8 mouse cellular contexts compared by ENCODE assay signal in genomic region chr4:151108028-151108771, GRCm38 (mm10). TPM values are rescaled to one million over a fixed set of nuclear protein-coding genes. Genes with fewer than 3 reads are reported as not detected.
DNase-seq lines count a peak whose midpoint lies in the region; ATAC-seq and TF ChIP-seq lines count a peak whose summit lies in the region.

No protein-coding gene starts in this region.

- H3K9ac ChIP-seq in ES-Bruce4 (ENCODE audit: low read depth, poor library complexity, severe bottlenecking), result peak overlapping the region; percentile 86
- peak overlapping the region; percentile 96 for H3K9ac ChIP-seq in forebrain, postnatal 0 days
- no peak overlapping the region for H3K9ac ChIP-seq in liver, postnatal 0 days (replicated peaks)
- H3K9ac ChIP-seq in neural tube, embryonic 15.5 days (replicated peaks), result peak overlapping the region; percentile 88

- H3K27me3 ChIP-seq in ES-Bruce4 (ENCODE audit: control insufficient read depth, insufficient read depth, low read length, poor library complexity, severe bottlenecking), result no peaks in the 10 kb centered on the region
- no peaks in the 10 kb centered on the region for H3K27me3 ChIP-seq in forebrain, postnatal 0 days (ENCODE audit: insufficient read depth, low read length)
- peaks cover 59% of the 10 kb centered on the region for H3K27me3 ChIP-seq in liver, postnatal 0 days (ENCODE audit: insufficient read depth, low read length)
- no peaks in the 10 kb centered on the region for H3K27me3 ChIP-seq in neural tube, embryonic 15.5 days (replicated peaks)

- no peaks in the 10 kb centered on the region for H3K36me3 ChIP-seq in ES-Bruce4 (ENCODE audit: control insufficient read depth, insufficient read depth, low read length, poor library complexity, severe bottlenecking)
- H3K36me3 ChIP-seq in forebrain, postnatal 0 days (ENCODE audit: insufficient read depth), result no peaks in the 10 kb centered on the region
- H3K36me3 ChIP-seq in liver, postnatal 0 days (replicated peaks; ENCODE audit: insufficient read depth, low read length), result no peaks in the 10 kb centered on the region
- H3K36me3 ChIP-seq in neural tube, embryonic 15.5 days, result no peaks in the 10 kb centered on the region

- 2% methylated on average over 96 of the region's 101 CpGs for WGBS in forebrain, postnatal 0 days
- WGBS in liver, postnatal 0 days (ENCODE audit: insufficient replicate concordance), result under 1% methylated on average over 76 of the region's 101 CpGs
- WGBS in neural tube, embryonic 15.5 days, result under 1% methylated on average over 100 of the region's 101 CpGs

- TF ChIP-seq CTCF in ES-Bruce4 (IDR thresholded peaks at IDR 0.05; ENCODE audit: low read depth, low read length), result no peak
- no peak for TF ChIP-seq CTCF in forebrain, postnatal 0 days (IDR thresholded peaks at IDR 0.05; ENCODE audit: low read depth)
- no peak for TF ChIP-seq CTCF in liver, postnatal 0 days (IDR thresholded peaks at IDR 0.05; ENCODE audit: low read depth)

- peak; percentile 93 for DNase-seq in cerebellum, adult 11-12 months
- DNase-seq in forebrain, postnatal 0 days, result peak; percentile 98
- peak; percentile 68 for DNase-seq in heart, postnatal 25 days (ENCODE audit: low spot score)
- DNase-seq in layer of hippocampus, adult 18-20 months (ENCODE audit: low spot score in 2 of 2), result peak; percentile 85 to 92
- peak; percentile 83 for DNase-seq in liver, postnatal 0 days
- peak; percentile 86 for DNase-seq in telencephalon, adult 2 months (ENCODE audit: low read depth, low spot score)

- TF ChIP-seq EP300 in ES-Bruce4 (IDR thresholded peaks at IDR 0.05; ENCODE audit: insufficient read depth, low read depth, low read length), result no peak
- TF ChIP-seq EP300 in liver, postnatal 0 days (IDR thresholded peaks at IDR 0.05; ENCODE audit: low read depth), result no peak

- H3K4me2 ChIP-seq in forebrain, postnatal 0 days (ENCODE audit: low read depth), result peak overlapping the region; percentile 60
- peak overlapping the region; percentile 72 for H3K4me2 ChIP-seq in liver, postnatal 0 days (ENCODE audit: low read depth, low read length)
- H3K4me2 ChIP-seq in neural tube, embryonic 15.5 days, result peak overlapping the region; percentile 72

- peak; percentile 98 for ATAC-seq in forebrain, postnatal 0 days
- peak; percentile 99 for ATAC-seq in liver, postnatal 0 days
- ATAC-seq in neural tube, embryonic 15.5 days (ENCODE audit: low FRiP score), result peak; percentile 98

- H3K4me1 ChIP-seq in ES-Bruce4 (ENCODE audit: control insufficient read depth, insufficient read depth, low read length), result no peaks in the 10 kb centered on the region
- peaks cover 22% of the 10 kb centered on the region for H3K4me1 ChIP-seq in forebrain, postnatal 0 days (ENCODE audit: insufficient read depth)
- H3K4me1 ChIP-seq in liver, postnatal 0 days (ENCODE audit: insufficient read depth), result peaks cover 6% of the 10 kb centered on the region
- H3K4me1 ChIP-seq in neural tube, embryonic 15.5 days, result peaks cover 43% of the 10 kb centered on the region

- H3K4me3 ChIP-seq in ES-Bruce4 (ENCODE audit: low read depth, low read length), result peak overlapping the region; percentile 95
- peak overlapping the region; percentile 96 for H3K4me3 ChIP-seq in forebrain, postnatal 0 days (ENCODE audit: low read depth, low read length)
- peak overlapping the region; percentile 45 for H3K4me3 ChIP-seq in liver, postnatal 0 days (ENCODE audit: low read depth, low read length)
- peak overlapping the region; percentile 85 for H3K4me3 ChIP-seq in neural tube, embryonic 15.5 days (replicated peaks)

- H3K27ac ChIP-seq in ES-Bruce4 (ENCODE audit: insufficient read depth, low read length), result no peak overlapping the region
- H3K27ac ChIP-seq in forebrain, postnatal 0 days (ENCODE audit: low read depth, low read length), result peak overlapping the region; percentile 98
- H3K27ac ChIP-seq in liver, postnatal 0 days (ENCODE audit: low read depth), result no peak overlapping the region
- peak overlapping the region; percentile 99 for H3K27ac ChIP-seq in neural tube, embryonic 15.5 days (replicated peaks)

- intact Hi-C loops in heart, postnatal 25 days (cut with DNase I), result loop anchor here (2.0 kb wide), 1 partner anchor 15 kb away; no protein-coding TSS in a partner anchor

- H3K9me3 ChIP-seq in ES-Bruce4 (replicated peaks; ENCODE audit: control insufficient read depth, insufficient read depth, low read length, poor library complexity, severe bottlenecking), result no peaks in the 10 kb centered on the region
- H3K9me3 ChIP-seq in forebrain, postnatal 0 days (ENCODE audit: low read length), result no peaks in the 10 kb centered on the region
- no peaks in the 10 kb centered on the region for H3K9me3 ChIP-seq in liver, postnatal 0 days (ENCODE audit: low read length)
- H3K9me3 ChIP-seq in neural tube, embryonic 15.5 days (replicated peaks), result no peaks in the 10 kb centered on the region

- TF ChIP-seq POLR2A in ES-Bruce4 (IDR thresholded peaks at IDR 0.05; ENCODE audit: insufficient read depth, low read length), result no peak

RNA-seq across cellular contexts. Expression of gene Gm13090, which starts 18.8 kb away (rescaled TPM):
- not detected in 2 replicates for polyA plus RNA-seq in ES-Bruce4 (2011; ENCODE audit: insufficient read depth, insufficient read length, low read depth, missing spikeins)
- not detected in 2 replicates for total RNA-seq in forebrain, postnatal 0 days (2014; rRNA removed)
- polyA plus RNA-seq in forebrain, postnatal 0 days (2015; fragmentation: Nextera tagmentation; extraction: Ambion mirVana), result not detected in 2 replicates
- total RNA-seq in heart, postnatal 25 days (2021), result not detected
- not detected for total RNA-seq in layer of hippocampus, adult 18-20 months (2021)
- polyA plus RNA-seq in liver, postnatal 0 days (2015; fragmentation: Nextera tagmentation; extraction: Ambion mirVana), result not detected in 2 replicates
- polyA plus RNA-seq in neural tube, embryonic 15.5 days (2015; fragmentation: Nextera tagmentation; extraction: Ambion mirVana), result 0.34 TPM in 1 of 2 replicates, not detected in the other

RNA-seq across cellular contexts. Expression of gene Vamp3, which starts 50.4 kb away (rescaled TPM):
- polyA plus RNA-seq in ES-Bruce4 (2011; ENCODE audit: insufficient read depth, insufficient read length, low read depth, missing spikeins), result 68.2 and 77.0 TPM in 2 replicates
- 37.9 and 47.1 TPM in 2 replicates for total RNA-seq in forebrain, postnatal 0 days (2014; rRNA removed)
- 39.2 and 48.8 TPM in 2 replicates for polyA plus RNA-seq in forebrain, postnatal 0 days (2015; fragmentation: Nextera tagmentation; extraction: Ambion mirVana)
- total RNA-seq in heart, postnatal 25 days (2021), result 10 to 100 TPM; 67.4 to 77.2 TPM
- total RNA-seq in layer of hippocampus, adult 18-20 months (2021), result 10 to 100 TPM; 30.4 to 30.7 TPM
- polyA plus RNA-seq in liver, postnatal 0 days (2015; fragmentation: Nextera tagmentation; extraction: Ambion mirVana), result 23.4 and 24.8 TPM in 2 replicates
- 46.1 and 57.9 TPM in 2 replicates for polyA plus RNA-seq in neural tube, embryonic 15.5 days (2015; fragmentation: Nextera tagmentation; extraction: Ambion mirVana)

Comparison
In these comparisons a context has a peak if more than half of its experiments do, and no peak if none do; other contexts are left out.
1. H3K27ac ChIP-seq: peak in forebrain, postnatal 0 days (single experiment) and neural tube, embryonic 15.5 days (single experiment); none in ES-Bruce4 (single experiment) and liver, postnatal 0 days (single experiment).
2. H3K4me3 ChIP-seq: peak in every context shown above with its lines; median percentile 96 in forebrain, postnatal 0 days; 95 in ES-Bruce4; 85 in neural tube, embryonic 15.5 days; 45 in liver, postnatal 0 days.
3. Peak in every context shown above with its lines, with median percentiles within 50 percentile points of each other: DNase-seq, ATAC-seq and H3K4me2 ChIP-seq.